Mouse (Mus musculus) CH12F3 (cell line): ENCODE results near the gene Sult2b1.

Experiments used
- in situ Hi-C: fragments of 300-500 bp; cut with MboI; formaldehyde crosslinking; loops from 2 replicates; pipeline ENCODE4 v1.14.3; 2020; ENCODE audit warnings: low sequenced_read_pairs

The Sult2b1 gene

DNA sequence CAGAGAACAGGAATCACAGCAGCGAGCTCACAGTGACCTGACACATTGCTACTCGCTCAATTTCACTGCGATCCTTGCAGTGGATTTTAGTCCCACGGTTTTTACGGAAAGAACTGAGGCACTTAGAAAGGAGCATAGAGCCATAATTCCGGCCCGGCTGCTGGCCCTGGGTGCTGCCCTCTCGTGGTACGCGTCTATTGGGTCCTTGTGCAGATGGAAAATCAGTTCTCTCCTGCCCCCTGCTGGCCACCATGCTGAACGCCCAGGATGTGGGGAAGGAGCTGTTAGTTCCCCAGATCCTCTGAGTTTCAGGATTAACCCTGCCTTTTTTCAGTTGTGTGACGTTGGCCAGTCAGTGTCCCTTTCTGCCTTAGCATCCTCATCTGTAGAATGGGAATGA lies 16.9 kb upstream of the Sult2b1 start:
- in situ Hi-C loops, result loop anchor here (5.0 kb wide), 1 partner anchor 69 kb away; no protein-coding TSS in a partner anchor

DNA sequence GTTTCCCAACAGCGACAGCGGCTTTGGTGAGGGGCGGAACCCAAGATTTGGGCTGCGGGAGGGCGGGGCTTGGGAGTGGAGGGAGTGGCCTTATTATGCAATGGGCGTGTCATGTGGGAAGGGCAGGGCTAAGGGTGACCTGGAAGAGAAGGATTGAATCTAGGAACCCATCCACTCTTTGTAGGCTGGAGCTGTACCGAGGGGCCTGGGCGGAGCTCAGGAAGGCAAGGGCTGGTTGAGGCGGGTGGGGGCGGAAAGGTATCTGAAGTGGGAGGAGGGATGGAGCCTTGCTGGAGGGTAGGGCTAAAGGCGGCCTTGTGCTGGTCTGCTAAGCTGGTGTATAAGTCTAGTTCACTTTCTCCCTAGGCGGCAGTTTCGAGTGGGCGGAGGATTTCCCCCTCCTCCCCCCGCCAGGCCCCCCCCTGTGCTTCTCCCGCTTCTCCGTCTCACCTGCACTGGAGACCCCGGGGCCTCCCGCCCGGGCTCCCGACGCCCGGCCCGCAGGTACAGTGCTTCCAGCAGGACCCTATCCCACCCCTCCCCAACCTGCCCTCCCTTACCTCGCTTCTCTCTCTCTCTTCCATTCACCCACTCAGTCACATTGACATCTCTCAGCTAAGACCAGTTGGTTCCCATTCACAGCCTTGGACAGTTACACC lies 16.2 kb upstream of the Sult2b1 start:
- in situ Hi-C loops, result loop anchor here (5.0 kb wide), 1 partner anchor 68 kb away; no protein-coding TSS in a partner anchor

DNA sequence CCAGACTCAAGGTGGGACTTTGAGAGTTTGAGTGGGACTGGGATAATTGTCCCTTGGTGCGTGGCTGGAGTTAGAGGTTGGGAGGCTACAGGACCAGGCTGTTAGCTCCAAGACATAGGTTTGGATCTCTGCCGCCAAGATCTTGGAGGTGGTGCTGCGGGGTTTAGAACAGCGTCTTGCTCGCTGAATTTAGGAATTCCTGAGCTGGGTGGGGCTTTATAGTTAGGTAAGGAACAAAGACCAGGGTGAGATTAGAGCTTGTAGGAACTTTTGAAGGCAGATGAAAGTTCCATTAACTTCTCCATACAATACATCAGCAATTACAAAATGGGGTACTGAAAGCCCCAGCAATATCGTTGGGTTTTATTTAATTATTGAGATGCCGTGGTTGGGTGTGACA lies 15.5 kb upstream of the Sult2b1 start:
- in situ Hi-C loops, result loop anchor here (5.0 kb wide), 1 partner anchor 68 kb away; no protein-coding TSS in a partner anchor

DNA sequence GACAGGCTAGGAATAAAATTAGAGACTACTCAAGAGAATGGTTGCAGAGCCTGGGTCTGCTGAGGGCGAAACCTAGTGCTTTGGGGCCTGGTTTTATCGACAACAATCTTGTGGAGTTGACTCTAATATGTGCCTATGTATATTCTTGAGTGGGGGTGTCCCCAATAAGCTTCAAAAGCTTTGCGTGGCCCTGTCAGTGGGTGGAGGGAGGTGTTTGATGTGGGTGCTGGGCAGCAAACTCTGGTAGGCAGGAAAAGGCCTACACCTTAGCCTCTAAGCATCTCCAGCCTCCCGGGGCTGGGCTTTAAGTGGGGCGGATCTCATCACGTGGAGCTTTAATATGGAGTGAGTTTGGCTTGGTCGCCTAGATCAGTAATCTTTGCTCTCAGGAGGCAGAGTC lies 14.5 kb upstream of the Sult2b1 start:
- in situ Hi-C loops, result no loop called here

DNA sequence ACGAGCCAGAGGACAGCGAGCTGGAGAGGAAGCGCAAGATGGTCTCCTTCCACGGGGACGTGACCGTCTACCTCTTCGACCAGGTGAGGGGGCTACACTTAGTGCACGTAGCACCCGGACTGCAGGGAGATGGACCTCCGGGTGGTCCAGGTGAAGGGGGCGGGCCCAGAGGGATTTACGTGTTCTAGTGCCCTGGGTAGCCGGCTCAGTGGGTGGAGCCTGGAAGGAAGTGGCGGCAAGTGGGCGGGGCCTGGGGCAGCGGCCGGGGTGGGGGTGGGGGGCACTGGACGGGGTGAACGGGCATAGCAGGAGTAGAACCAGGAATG lies 14.0 kb upstream of the Sult2b1 start:
- in situ Hi-C loops, result no loop called here

DNA sequence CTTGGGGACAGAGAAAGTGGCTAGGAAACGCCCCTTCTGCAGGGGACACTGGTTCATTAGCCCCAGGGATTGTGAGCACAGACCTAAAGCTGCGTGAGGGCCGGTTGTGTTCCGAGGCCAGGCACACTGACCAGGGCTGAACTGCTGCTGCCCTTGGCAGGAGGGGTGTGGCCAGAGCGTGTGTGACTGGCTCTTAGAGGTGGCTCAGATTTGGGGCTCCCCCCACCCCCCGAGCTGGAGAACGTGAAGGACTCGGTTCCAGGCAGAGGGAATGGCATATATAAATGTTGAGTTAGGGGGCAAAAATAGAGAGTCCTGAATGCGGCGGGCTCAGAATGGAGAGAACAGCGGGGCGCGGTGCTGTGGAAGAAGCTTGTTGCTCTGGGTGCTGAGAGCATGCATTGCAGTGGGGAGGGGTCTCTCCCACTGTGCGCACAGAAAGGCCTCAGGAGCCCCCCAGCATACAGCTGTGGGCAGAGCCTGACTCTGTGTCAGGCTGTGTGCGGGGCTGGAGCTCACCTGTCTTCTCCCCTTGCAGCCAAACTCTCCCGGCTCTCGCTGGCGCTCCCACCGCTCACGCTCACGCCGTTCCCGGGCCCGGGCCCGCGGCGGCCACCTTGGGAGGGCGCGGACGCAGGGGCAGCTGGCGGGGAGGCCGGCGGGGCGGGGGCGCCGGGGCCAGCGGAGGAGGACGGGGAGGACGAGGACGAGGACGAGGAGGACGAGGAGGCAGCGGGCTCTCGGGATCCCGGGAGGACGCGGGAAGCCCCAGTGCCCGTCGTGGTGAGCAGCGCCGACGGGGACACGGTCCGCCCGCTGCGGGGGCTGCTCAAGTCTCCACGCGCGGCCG lies 13.4 kb upstream of the Sult2b1 start:
- in situ Hi-C loops, result no loop called here

- in situ Hi-C loops, result no loop called here
These were observed 12.5 kb upstream of the Sult2b1 start for GRCm38 (mm10) chr7:45796950-45797349.

- in situ Hi-C loops, result no loop called here
These were observed 10.5 kb upstream of the Sult2b1 start for GRCm38 (mm10) chr7:45794971-45795370.

GRCm38 (mm10) chr7:45793969-45794585 lies 9.6 kb upstream of the Sult2b1 start:
- in situ Hi-C loops, result no loop called here

GRCm38 (mm10) chr7:45793240-45793639 lies 8.8 kb upstream of the Sult2b1 start:
- in situ Hi-C loops, result no loop called here

GRCm38 (mm10) chr7:45791756-45792490 lies 7.5 kb upstream of the Sult2b1 start:
- in situ Hi-C loops, result no loop called here

DNA sequence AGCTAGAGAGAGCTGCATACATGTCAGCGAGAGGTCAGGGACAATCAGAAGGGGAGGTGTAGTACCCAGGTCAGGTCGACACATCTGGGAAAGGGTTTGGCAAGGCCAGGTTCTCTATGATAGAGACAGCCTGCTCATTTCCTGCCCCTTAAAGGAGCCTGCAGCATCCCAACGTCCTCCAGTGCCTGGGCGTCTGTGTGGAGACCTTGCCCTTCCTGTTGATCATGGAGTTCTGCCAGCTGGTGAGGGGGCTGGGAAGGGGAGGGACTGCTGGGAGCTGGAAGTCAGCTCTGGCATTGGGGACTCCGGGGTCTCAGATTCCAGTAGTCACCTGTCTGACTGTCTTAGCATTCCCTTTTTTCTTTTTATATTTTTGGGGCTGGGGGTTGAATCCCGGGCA lies 6.3 kb upstream of the Sult2b1 start:
- in situ Hi-C loops, result no loop called here

DNA sequence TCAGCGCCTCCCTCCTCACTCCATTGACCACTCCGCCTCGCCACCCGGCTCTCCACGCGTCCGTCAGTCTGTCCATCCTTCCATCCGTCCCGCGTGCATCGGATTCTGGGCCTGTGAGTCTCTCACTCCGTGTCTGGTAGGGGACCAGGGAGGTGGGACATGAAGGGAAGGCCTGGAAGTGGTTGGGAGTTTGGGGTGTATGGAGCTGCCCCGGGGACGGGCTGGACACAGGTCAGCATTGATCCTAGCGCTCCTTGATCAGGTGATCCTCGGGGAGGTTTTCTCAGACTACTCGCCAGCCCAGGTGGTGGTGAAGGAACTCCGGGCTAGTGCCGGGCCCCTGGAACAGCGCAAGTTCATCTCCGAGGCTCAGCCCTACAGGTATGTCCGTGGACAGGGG lies 3.2 kb upstream of the Sult2b1 start:
- in situ Hi-C loops, result no loop called here

GRCm38 (mm10) chr7:45786661-45787413 lies 2.4 kb upstream of the Sult2b1 start:
- in situ Hi-C loops, result no loop called here

GRCm38 (mm10) chr7:45786136-45786578 lies 1.7 kb upstream of the Sult2b1 start:
- in situ Hi-C loops, result no loop called here

DNA sequence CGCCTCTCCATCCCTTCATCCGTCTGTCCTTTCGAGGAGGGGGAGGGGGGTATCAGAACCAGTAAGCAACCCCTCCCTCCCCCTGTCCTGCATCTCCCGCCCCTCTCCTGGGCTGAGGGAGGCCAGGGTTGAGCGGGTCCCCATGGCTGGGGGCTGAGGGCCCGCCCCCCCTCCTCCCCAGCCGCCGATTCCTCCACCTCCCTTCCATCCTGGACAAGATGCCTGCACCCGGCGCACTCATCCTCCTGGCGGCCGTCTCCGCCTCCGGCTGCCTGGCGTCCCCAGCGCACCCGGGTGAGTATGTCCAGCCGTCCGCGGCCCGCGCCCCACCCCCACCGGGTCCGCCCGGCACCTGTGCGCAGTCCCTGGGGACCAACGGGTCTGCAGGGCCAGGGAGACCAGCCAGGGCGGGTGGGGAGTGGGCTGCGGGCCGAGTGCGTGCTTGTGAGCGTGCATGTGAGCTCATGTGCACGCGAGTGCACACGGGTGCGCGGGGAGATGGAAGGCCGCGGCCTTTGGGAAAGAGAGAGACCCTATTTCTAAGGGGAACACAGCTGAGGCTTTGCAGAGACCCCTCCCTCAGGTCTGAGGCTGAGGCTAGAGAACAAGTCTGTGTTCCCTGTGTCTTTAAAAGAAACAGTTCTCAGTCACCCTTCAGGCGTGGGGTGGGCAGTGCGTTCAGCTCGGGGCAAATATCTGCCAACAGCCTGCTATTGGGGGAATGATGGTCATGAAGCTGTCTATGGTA lies 1.1 kb upstream of the Sult2b1 start:
- in situ Hi-C loops, result no loop called here

DNA sequence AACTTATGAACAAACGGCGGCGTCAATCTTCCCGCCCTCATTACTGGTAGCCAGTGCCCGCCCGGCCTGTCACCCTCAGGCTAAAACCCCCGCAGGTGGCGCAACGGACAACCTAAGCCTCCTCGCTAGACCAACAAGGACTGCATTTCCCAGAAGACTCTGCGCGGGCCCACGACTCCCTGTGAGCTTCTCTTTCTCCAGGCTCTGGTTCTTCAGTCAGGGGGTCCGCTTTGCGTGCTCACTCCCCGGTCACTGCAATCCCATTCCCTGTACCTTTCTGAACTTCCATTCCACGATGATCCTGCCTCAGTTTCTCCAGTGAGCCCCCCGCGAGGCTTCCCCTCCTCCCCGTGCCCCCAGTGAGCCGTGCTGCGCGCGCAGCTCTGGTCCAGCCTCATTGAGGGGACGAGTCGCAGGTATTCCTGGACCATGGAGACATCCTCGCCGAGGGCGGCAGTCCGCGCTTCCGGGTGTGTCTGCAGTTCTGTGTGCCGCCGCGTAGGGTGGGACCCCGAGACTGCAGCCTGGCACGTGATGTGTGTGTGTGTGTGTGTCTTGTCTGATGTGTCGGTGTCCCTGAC lies 868 bp downstream of the Sult2b1 start, which contains the start of gene Lmtk3:
Lmtk3 (plus strand) TSS at position 228 of the 581 bp plus-strand sequence.
- in situ Hi-C loops, result no loop called here

GRCm38 (mm10) chr7:45782271-45782670 lies 2.2 kb downstream of the Sult2b1 start:
- in situ Hi-C loops, result no loop called here

- in situ Hi-C loops, result loop anchor here (5.0 kb wide), 1 partner anchor 37 kb away; no protein-coding TSS in a partner anchor
These were observed 5.3 kb downstream of the Sult2b1 start for GRCm38 (mm10) chr7:45779081-45779641.
